Mouse (Mus musculus) stomach, embryonic 15.5 days (tissue): Measurements from ENCODE around the gene 1110008P14Rik. TPM values are rescaled to one million over a fixed set of nuclear protein-coding genes. Genes with fewer than 3 reads are reported as not detected.
"Not testable (repeated sequence)": the region's sequence is repeated elsewhere in the genome, so short reads cannot be mapped to it uniquely, and the experiment has no call there.

Experiments used
- ATAC-seq: fragments of 200-750 bp; cut with Nextera tagmentation; 2 replicates; pipeline ENCODE4 v1.8.0; 2017; ENCODE audit warnings: low read depth, moderate number of reproducible peaks, moderate TSS enrichment; ENCODE audit not compliant: insufficient read depth, low FRiP score
- H3K27ac ChIP-seq: fragments of 300-500 bp; sonication (generic); 2 replicates; pipeline ENCODE4 v1.5.1; 2015; ENCODE audit warnings: mild to moderate bottlenecking, inconsistent platforms
- H3K27me3 ChIP-seq: fragments of 300-500 bp; sonication (generic); replicated peaks from 2 replicates; pipeline ENCODE4 v1.6.1; 2015; ENCODE audit warnings: inconsistent platforms
- H3K36me3 ChIP-seq: fragments of 300-500 bp; sonication (generic); 2 replicates; pipeline ENCODE4 v1.6.1; 2015; ENCODE audit warnings: inconsistent platforms
- H3K4me1 ChIP-seq: fragments of 300-500 bp; sonication (generic); 2 replicates; pipeline ENCODE4 v1.6.1; 2015; ENCODE audit warnings: inconsistent platforms
- H3K4me2 ChIP-seq: fragments of 300-500 bp; sonication (generic); 2 replicates; pipeline ENCODE4 v1.6.1; 2015; ENCODE audit warnings: mild to moderate bottlenecking, inconsistent platforms
- H3K4me3 ChIP-seq: fragments of 300-500 bp; sonication (generic); replicated peaks from 2 replicates; pipeline ENCODE4 v1.5.1; 2015; ENCODE audit warnings: inconsistent platforms
- H3K9ac ChIP-seq: fragments of 300-500 bp; sonication (generic); 2 replicates; pipeline ENCODE4 v1.6.1; 2015; ENCODE audit warnings: inconsistent platforms
- H3K9me3 ChIP-seq: fragments of 300-500 bp; sonication (generic); 2 replicates; pipeline ENCODE4 v1.6.1; 2016; ENCODE audit warnings: inconsistent platforms
- WGBS: fragments of 180-500 bp; shearing (Covaris S2); methylation state at CpG from one replicate; pipeline ENCODE4 v1.1.7; 2015; 5-methylcytosine and 5-hydroxymethylcytosine counted together
- polyA plus RNA-seq: library from polyadenylated mRNA; unstranded; fragments of >200 nt; fragmentation: Nextera tagmentation; extraction: Ambion mirVana; gene quantifications from 2 replicates; pipeline ENCODE4 v1.2.1, GENCODE M21; 2015

1110008P14Rik gene
- polyA plus RNA-seq, 1 experiment from 2014 or later, result 42.9 TPM

GRCm38 (mm10) chr2:32380001-32380500 lies 1.7 kb downstream of the 1110008P14Rik start:
- H3K4me3 ChIP-seq, result no peak overlapping the region
- no peak overlapping the region for H3K9ac ChIP-seq
- no peaks in the 10 kb centered on the region for H3K9me3 ChIP-seq
- H3K4me2 ChIP-seq, result no peak overlapping the region
- WGBS, result 84% methylated on average over 7 of the region's 7 CpGs
- H3K4me1 ChIP-seq, result peaks cover 9% of the 10 kb centered on the region; the same call in 1 of the 2 replicates
- H3K27me3 ChIP-seq, result no peaks in the 10 kb centered on the region
- H3K36me3 ChIP-seq, result peaks cover 47% of the 10 kb centered on the region
- ATAC-seq, result no peak
- no peak overlapping the region for H3K27ac ChIP-seq

GRCm38 (mm10) chr2:32376963-32377362 lies 4.8 kb downstream of the 1110008P14Rik start:
- H3K4me3 ChIP-seq, result no peak overlapping the region
- no peak overlapping the region for H3K9ac ChIP-seq
- H3K9me3 ChIP-seq, result no peaks in the 10 kb centered on the region
- H3K27ac ChIP-seq, result no peak overlapping the region
- WGBS, result 92% methylated on average over 10 of the region's 10 CpGs
- ATAC-seq, result no peak
- no peak overlapping the region for H3K4me2 ChIP-seq
- H3K27me3 ChIP-seq, result no peaks in the 10 kb centered on the region
- H3K4me1 ChIP-seq, result peaks cover 5% of the 10 kb centered on the region; the same call in 1 of the 2 replicates
- H3K36me3 ChIP-seq, result peaks cover 68% of the 10 kb centered on the region

DNA sequence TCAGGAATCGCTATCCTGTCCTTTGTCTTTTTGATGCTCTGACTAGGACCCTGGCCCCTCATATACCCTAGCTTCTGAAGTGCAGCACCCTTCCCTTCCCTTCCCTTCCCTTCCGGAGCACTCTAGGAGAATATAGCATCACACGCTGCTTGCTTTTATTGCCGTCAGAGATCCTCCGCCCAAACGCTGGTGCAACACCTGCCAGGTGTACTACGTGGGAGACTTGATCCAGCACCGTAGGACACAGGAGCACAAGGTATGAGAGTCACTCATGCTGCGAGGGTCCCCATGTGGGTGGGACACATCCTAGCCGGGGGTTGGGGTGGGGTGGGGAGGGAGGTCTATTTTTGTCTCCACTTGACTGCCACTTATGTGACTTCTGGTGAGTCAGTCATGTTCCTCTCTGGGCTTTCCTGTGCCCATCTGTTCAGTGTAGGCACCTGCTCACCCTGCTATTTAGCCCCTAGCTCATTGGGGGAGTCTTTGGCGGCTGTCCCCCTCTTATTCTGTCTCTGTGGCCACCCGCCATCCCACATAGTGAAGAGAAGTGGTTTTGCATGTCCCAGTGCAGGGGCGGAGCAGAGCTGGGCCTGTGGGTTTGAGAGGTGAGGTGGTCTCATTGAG lies 6.3 kb downstream of the 1110008P14Rik start:
- WGBS, result 83% methylated on average over 13 of the region's 13 CpGs

DNA sequence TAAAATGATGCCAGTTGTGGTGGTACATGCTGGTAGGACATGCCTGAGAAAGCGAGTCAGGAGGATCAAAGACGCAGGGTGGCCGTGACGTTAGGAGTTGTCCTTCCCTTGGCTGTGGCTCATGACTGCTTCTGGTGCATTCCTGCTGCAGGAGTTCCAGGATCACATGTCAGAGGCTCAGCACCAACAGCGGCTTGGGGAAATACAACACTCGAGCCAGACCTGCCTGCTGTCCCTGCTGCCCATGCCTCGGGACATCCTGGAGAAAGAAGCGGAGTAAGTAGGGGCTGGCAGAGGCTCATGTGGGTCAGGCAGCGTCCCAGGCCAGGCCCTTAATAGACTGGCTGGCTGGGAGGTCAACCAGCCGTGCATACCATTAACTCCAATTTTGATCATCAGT lies 7.5 kb downstream of the 1110008P14Rik start:
- no peak for ATAC-seq
- no peak overlapping the region for H3K9ac ChIP-seq
- H3K9me3 ChIP-seq, result no peaks in the 10 kb centered on the region
- 93% methylated on average over 10 of the region's 10 CpGs for WGBS
- no peaks in the 10 kb centered on the region for H3K4me1 ChIP-seq
- no peaks in the 10 kb centered on the region for H3K27me3 ChIP-seq
- no peak overlapping the region for H3K4me3 ChIP-seq
- H3K4me2 ChIP-seq, result no peak overlapping the region
- H3K27ac ChIP-seq, result no peak overlapping the region
- H3K36me3 ChIP-seq, result peaks cover 87% of the 10 kb centered on the region

More for the DNA sequence above, 6.3 kb downstream of the 1110008P14Rik start:
- H3K4me3 ChIP-seq, result no peak overlapping the region
- H3K9ac ChIP-seq, result no peak overlapping the region
- no peak overlapping the region for H3K27ac ChIP-seq
- H3K36me3 ChIP-seq, result peaks cover 81% of the 10 kb centered on the region
- H3K4me2 ChIP-seq, result no peak overlapping the region
- no peaks in the 10 kb centered on the region for H3K27me3 ChIP-seq
- ATAC-seq, result no peak
- H3K4me1 ChIP-seq, result no peaks in the 10 kb centered on the region
- no peaks in the 10 kb centered on the region for H3K9me3 ChIP-seq

GRCm38 (mm10) chr2:32367315-32367714 lies 14.4 kb downstream of the 1110008P14Rik start:
- Histone ChIP-seq H3K4me2 (no peak overlapping the region), H3K36me3 (peaks cover 41% of the 10 kb centered on the region), H3K9me3 (no peaks in the 10 kb centered on the region), H3K27me3 (no peaks in the 10 kb centered on the region), H3K27ac (no peak overlapping the region), H3K4me3 (no peak overlapping the region), H3K4me1 (peaks cover 11% of the 10 kb centered on the region), H3K9ac (no peak overlapping the region)
- WGBS, result 93% methylated on average over 5 of the region's 5 CpGs
- no peak for ATAC-seq

DNA sequence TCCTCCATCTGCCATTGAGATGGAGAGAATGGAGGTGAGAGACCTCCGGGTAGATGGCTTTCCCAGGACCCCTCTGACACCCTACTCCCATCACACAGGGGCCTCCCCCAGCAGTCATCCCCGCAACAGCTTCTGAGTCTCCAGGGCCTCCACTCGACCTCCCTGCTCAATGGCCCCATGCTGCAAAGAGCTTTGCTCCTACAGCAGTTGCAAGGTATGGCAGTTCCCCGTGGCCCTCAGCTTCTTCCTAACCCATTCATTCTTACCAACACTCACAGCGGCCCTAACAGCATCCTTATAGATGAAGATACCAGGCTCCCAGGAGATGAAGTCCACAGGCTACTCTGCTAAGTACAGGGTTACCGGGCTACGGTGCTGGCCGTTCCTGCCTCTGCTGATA lies 17.6 kb downstream of the 1110008P14Rik start:
- Histone ChIP-seq H3K9me3 (no peaks in the 10 kb centered on the region), H3K27me3 (no peaks in the 10 kb centered on the region), H3K4me3 (peak overlapping the region; percentile 66; the same call in 1 of the 2 replicates), H3K4me2 (peak overlapping the region; percentile 84), H3K9ac (0 out of 2 replicates have a peak overlapping the region, but pooled peaks have one; percentile 70), H3K4me1 (peaks cover 24% of the 10 kb centered on the region), H3K36me3 (peaks cover 13% of the 10 kb centered on the region), H3K27ac (no peak overlapping the region; the same call in 1 of the 2 replicates)
- no peak for ATAC-seq
- WGBS, result 74% methylated on average over 8 of the region's 8 CpGs

DNA sequence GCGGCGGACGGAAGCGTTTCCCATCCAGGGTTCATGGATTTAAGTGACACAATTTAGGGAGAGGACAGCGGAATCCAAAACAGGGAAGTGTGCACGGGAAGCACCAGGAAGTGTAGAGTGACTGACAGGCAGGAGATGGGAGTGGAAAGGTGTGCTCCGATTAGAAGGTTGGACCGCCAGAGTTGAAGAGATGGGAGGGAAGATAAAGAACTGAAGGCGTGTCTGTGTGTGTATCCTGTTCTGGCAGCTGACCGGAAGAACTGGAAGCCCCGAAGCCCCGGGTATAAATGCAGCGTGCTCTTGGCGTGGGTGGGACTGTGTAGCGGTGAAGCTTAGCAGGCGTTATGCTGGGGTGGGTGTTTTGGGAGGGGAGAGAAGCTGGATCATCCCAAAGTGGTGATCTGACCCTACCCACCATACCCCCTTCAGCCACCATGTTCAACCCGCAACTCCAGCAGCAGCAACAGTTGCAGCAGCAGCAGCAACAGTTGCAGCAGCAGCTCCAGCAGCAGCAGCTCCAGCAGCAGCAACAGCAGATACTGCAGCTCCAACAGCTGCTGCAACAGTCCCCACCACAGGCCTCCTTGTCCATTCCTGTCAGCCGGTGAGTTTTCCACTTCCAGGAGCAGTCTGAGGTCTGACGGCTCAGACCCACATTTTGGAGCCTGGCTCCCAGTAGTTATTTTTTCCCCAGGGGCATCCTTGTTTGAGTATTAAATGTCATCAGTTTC lies 18.2 kb downstream of the 1110008P14Rik start:
- H3K9ac ChIP-seq, result peak overlapping the region; percentile 70
- ATAC-seq, result peak; percentile 45
- 7% methylated on average over 19 of the region's 19 CpGs for WGBS
- H3K27ac ChIP-seq, result peak overlapping the region; percentile 91
- H3K27me3 ChIP-seq, result no peaks in the 10 kb centered on the region
- peaks cover 24% of the 10 kb centered on the region for H3K4me1 ChIP-seq
- no peaks in the 10 kb centered on the region for H3K9me3 ChIP-seq
- peak overlapping the region; percentile 66 for H3K4me3 ChIP-seq
- H3K36me3 ChIP-seq, result peaks cover 12% of the 10 kb centered on the region
- H3K4me2 ChIP-seq, result peak overlapping the region; percentile 84

DNA sequence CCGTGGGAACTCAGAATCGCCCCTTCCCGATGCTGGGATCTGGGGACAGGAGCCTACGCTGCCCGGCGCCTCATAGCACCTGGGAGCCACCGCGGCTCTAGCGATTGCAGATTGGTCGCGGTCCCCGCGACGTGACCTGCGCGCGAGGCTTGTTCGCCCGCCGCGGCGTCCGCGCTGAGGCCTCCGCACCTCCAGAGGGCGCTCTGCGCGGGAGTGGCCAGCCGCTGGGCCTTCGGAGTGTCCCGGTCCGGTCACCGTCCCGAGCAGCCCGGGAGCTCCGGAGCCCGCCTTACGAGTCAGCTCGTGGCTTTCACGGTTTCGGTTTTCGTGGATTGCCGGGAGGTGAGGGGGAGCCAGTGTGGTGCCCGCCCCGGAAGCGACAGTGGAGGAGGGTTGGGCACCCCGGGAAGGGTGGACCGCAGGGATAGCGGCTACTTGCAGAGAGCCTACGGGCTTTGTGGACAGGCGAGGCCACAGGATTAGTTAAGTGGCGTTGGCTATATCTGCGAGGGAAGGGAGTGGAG lies 18.9 kb downstream of the 1110008P14Rik start:
- peak; percentile 81 for ATAC-seq
- Histone ChIP-seq H3K36me3 (peaks cover 9% of the 10 kb centered on the region), H3K9me3 (no peaks in the 10 kb centered on the region), H3K27me3 (no peaks in the 10 kb centered on the region), H3K4me2 (peak overlapping the region; percentile 84), H3K9ac (peak overlapping the region; percentile 70), H3K27ac (peak overlapping the region; percentile 91), H3K4me1 (peaks cover 24% of the 10 kb centered on the region), H3K4me3 (peak overlapping the region; percentile 66)
- WGBS, result under 1% methylated on average over 53 of the region's 53 CpGs

DNA sequence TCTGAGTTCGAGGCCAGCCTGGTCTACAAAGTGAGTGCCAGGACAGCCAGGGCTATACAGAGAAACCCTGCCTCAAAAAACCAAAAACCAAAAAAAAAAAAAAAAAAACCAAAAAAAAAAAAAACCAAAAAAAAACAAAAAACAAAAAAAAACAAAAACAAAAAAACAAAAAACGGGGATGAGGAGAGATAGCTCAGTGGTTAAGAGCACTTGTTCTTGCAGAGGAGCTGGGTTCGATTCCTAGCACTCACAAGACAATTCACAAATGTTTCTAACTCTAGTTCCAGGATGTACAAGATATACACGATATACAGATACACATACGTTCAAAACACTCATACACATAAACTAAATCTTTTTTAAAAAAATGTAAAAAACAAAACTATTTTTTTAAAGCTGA lies 19.5 kb downstream of the 1110008P14Rik start:
- WGBS, result 41% methylated on average over 5 of the region's 5 CpGs
- Histone ChIP-seq H3K9ac (peak overlapping the region; percentile 70), H3K4me2 (peak overlapping the region; percentile 84), H3K4me3 (peak overlapping the region; percentile 66), H3K4me1 (peaks cover 24% of the 10 kb centered on the region), H3K27ac (peak overlapping the region; percentile 91)
- H3K36me3 ChIP-seq, H3K27me3 ChIP-seq, ATAC-seq, H3K9me3 ChIP-seq: not testable (repeated sequence)

- H3K4me3 ChIP-seq, result peak overlapping the region; percentile 42
- ATAC-seq, result peak; percentile 75
- H3K4me1 ChIP-seq, result peaks cover 24% of the 10 kb centered on the region
- H3K27ac ChIP-seq, result peak overlapping the region; percentile 48; the same call in 1 of the 2 replicates
- H3K9ac ChIP-seq, result no peak overlapping the region
- H3K4me2 ChIP-seq, result peak overlapping the region; percentile 87
- WGBS, result 3% methylated on average over 24 of the region's 24 CpGs
- no peaks in the 10 kb centered on the region for H3K27me3 ChIP-seq
- peaks cover 5% of the 10 kb centered on the region; the same call in 1 of the 2 replicates for H3K36me3 ChIP-seq
- no peaks in the 10 kb centered on the region for H3K9me3 ChIP-seq
Measured at GRCm38 (mm10) chr2:32361437-32361836, 20.3 kb downstream of the 1110008P14Rik start.

GRCm38 (mm10) chr2:32360741-32361140 lies 21.0 kb downstream of the 1110008P14Rik start:
- no peak overlapping the region for H3K9ac ChIP-seq
- 7% methylated on average over 14 of the region's 14 CpGs for WGBS
- H3K9me3 ChIP-seq, result no peaks in the 10 kb centered on the region

GRCm38 (mm10) chr2:32358381-32358780 lies 23.4 kb downstream of the 1110008P14Rik start:
- ATAC-seq, result no peak
- H3K36me3 ChIP-seq, result no peaks in the 10 kb centered on the region
- H3K27ac ChIP-seq, result no peak overlapping the region
- no peak overlapping the region for H3K4me2 ChIP-seq
- no peak overlapping the region for H3K9ac ChIP-seq
- H3K4me1 ChIP-seq, result peaks cover 14% of the 10 kb centered on the region
- 51% methylated on average over 10 of the region's 10 CpGs for WGBS
- H3K4me3 ChIP-seq, result no peak overlapping the region
- H3K9me3 ChIP-seq, result no peaks in the 10 kb centered on the region
- no peaks in the 10 kb centered on the region for H3K27me3 ChIP-seq

More at GRCm38 (mm10) chr2:32360741-32361140, 21.0 kb downstream of the 1110008P14Rik start:
- H3K4me3 ChIP-seq, result peak overlapping the region; percentile 42
- no peak for ATAC-seq
- H3K27ac ChIP-seq, result peak overlapping the region; percentile 48; the same call in 1 of the 2 replicates
- H3K4me2 ChIP-seq, result peak overlapping the region; percentile 87
- H3K4me1 ChIP-seq, result peaks cover 24% of the 10 kb centered on the region
- H3K27me3 ChIP-seq, result no peaks in the 10 kb centered on the region
- H3K36me3 ChIP-seq, result peaks cover 2% of the 10 kb centered on the region; the same call in 1 of the 2 replicates
